Mouse (Mus musculus) thymus, adult 2 months (tissue): Measurements from ENCODE around the gene Nbl1. TPM values are rescaled to one million over a fixed set of nuclear protein-coding genes. Genes with fewer than 3 reads are reported as not detected.

Experiments used
- DNase-seq: peaks from one replicate; pipeline ENCODE4 v3.0.0; 2021
- H3K27ac ChIP-seq: fragments of 200-500 bp; 2 replicates; pipeline ENCODE4 v1.5.1; 2012; ENCODE audit warnings: low read length, control low read depth; ENCODE audit not compliant: control insufficient read depth, insufficient read depth
- H3K27me3 ChIP-seq: fragments of 200-500 bp; 2 replicates; pipeline ENCODE4 v1.6.1; 2012; ENCODE audit warnings: mild to moderate bottlenecking, low read length, moderate library complexity, mixed read lengths; ENCODE audit not compliant: control insufficient read depth, insufficient read depth
- H3K36me3 ChIP-seq: fragments of 200-500 bp; 2 replicates; pipeline ENCODE4 v1.6.1; 2012; ENCODE audit warnings: mild to moderate bottlenecking, low read length, moderate library complexity; ENCODE audit not compliant: control insufficient read depth, insufficient read depth
- H3K4me1 ChIP-seq: fragments of 200-500 bp; replicated peaks from 2 replicates; pipeline ENCODE4 v1.6.1; 2012; ENCODE audit warnings: low read length; ENCODE audit not compliant: control insufficient read depth, insufficient read depth
- H3K4me3 ChIP-seq: fragments of 200-500 bp; 2 replicates; pipeline ENCODE4 v1.5.1; 2012; ENCODE audit warnings: mild to moderate bottlenecking, low read length, control low read depth, moderate library complexity; ENCODE audit not compliant: control insufficient read depth, insufficient read depth
- CTCF ChIP-seq: fragments of 200-500 bp; IDR thresholded peaks from 2 replicates; pipeline ENCODE4 v1.5.1; 2012; ENCODE audit warnings: mild to moderate bottlenecking, control low read depth, low read length, moderate library complexity, borderline replicate concordance; ENCODE audit not compliant: control insufficient read depth, poor library complexity, insufficient read depth; ENCODE audit errors: extremely low read depth
- POLR2A ChIP-seq: fragments of 200-500 bp; IDR thresholded peaks from 2 replicates; pipeline ENCODE4 v1.6.1; 2012; ENCODE audit warnings: mild to moderate bottlenecking, low read length, control low read depth, moderate library complexity; ENCODE audit not compliant: control insufficient read depth, poor library complexity, insufficient read depth; ENCODE audit errors: extremely low read depth
- WGBS: fragments of 180-500 bp; shearing (Covaris S2); methylation state at CpG from one replicate; pipeline ENCODE4 v1.1.7; 2018; 5-methylcytosine and 5-hydroxymethylcytosine counted together
- polyA plus RNA-seq: library from polyadenylated mRNA; depleted of rRNA; stranded (reverse); fragments of >200 nt; gene quantifications from 2 replicates; pipeline ENCODE4 v1.2.3, GENCODE M21; 2012

Gene Nbl1
- polyA plus RNA-seq, 1 experiment: 35.7 TPM

- Histone ChIP-seq H3K27ac (no peak overlapping the region), H3K4me3 (no peak overlapping the region), H3K36me3 (no peaks in the 10 kb centered on the region), H3K4me1 (no peaks in the 10 kb centered on the region), H3K27me3 (no peaks in the 10 kb centered on the region)
- no peak for TF ChIP-seq CTCF
- TF ChIP-seq POLR2A: no peak
- no peak for DNase-seq
- WGBS: 92% methylated on average over 9 of the region's 9 CpGs
These were observed 38.4 kb downstream of the Nbl1 start for GRCm38 (mm10) chr4:139054300-139054923.

- no peak for TF ChIP-seq CTCF
- TF ChIP-seq POLR2A: no peak
- DNase-seq: no peak
- H3K36me3 ChIP-seq: no peaks in the 10 kb centered on the region
- WGBS: 93% methylated on average over 5 of the region's 5 CpGs
- no peaks in the 10 kb centered on the region for H3K4me1 ChIP-seq
- H3K27me3 ChIP-seq: no peaks in the 10 kb centered on the region
- no peak overlapping the region for H3K27ac ChIP-seq
- no peak overlapping the region for H3K4me3 ChIP-seq
These were observed 39.4 kb downstream of the Nbl1 start for GRCm38 (mm10) chr4:139053391-139053790.

- Histone ChIP-seq H3K36me3 (no peaks in the 10 kb centered on the region), H3K4me3 (no peak overlapping the region), H3K4me1 (no peaks in the 10 kb centered on the region), H3K27me3 (no peaks in the 10 kb centered on the region), H3K27ac (no peak overlapping the region)
- TF ChIP-seq CTCF: no peak
- no peak for DNase-seq
- 96% methylated on average over 7 of the region's 7 CpGs for WGBS
These were observed 40.0 kb downstream of the Nbl1 start for GRCm38 (mm10) chr4:139052796-139053195.

GRCm38 (mm10) chr4:139048518-139048917 lies 44.3 kb downstream of the Nbl1 start:
- Histone ChIP-seq H3K36me3 (no peaks in the 10 kb centered on the region), H3K4me1 (no peaks in the 10 kb centered on the region), H3K27me3 (no peaks in the 10 kb centered on the region), H3K27ac (no peak overlapping the region), H3K4me3 (no peak overlapping the region)
- DNase-seq: no peak
- WGBS: 94% methylated on average over 6 of the region's 6 CpGs
- no peak for TF ChIP-seq POLR2A
- TF ChIP-seq CTCF: no peak

- TF ChIP-seq CTCF (no peak), POLR2A (no peak)
- no peak overlapping the region for H3K27ac ChIP-seq
- no peaks in the 10 kb centered on the region for H3K27me3 ChIP-seq
- DNase-seq: no peak
- H3K4me3 ChIP-seq: no peak overlapping the region
- no peaks in the 10 kb centered on the region for H3K36me3 ChIP-seq
- no peaks in the 10 kb centered on the region for H3K4me1 ChIP-seq
- 99% methylated on average over 5 of the region's 5 CpGs for WGBS
These were observed 46.4 kb downstream of the Nbl1 start for GRCm38 (mm10) chr4:139046354-139046753.

- no peaks in the 10 kb centered on the region for H3K27me3 ChIP-seq
- TF ChIP-seq CTCF: no peak
- no peak for TF ChIP-seq POLR2A
These were observed 48.2 kb downstream of the Nbl1 start for GRCm38 (mm10) chr4:139044566-139044965.

GRCm38 (mm10) chr4:139043600-139043999 lies 49.2 kb downstream of the Nbl1 start:
- 36% methylated on average over 2 of the region's 2 CpGs for WGBS
- DNase-seq: no peak
- TF ChIP-seq POLR2A (no peak), CTCF (no peak)
- Histone ChIP-seq H3K4me3 (no peak overlapping the region), H3K4me1 (no peaks in the 10 kb centered on the region), H3K27me3 (no peaks in the 10 kb centered on the region), H3K36me3 (no peaks in the 10 kb centered on the region), H3K27ac (no peak overlapping the region)

More at GRCm38 (mm10) chr4:139044566-139044965, 48.2 kb downstream of the Nbl1 start:
- no peaks in the 10 kb centered on the region for H3K4me1 ChIP-seq
- no peak overlapping the region for H3K27ac ChIP-seq
- H3K4me3 ChIP-seq: no peak overlapping the region
- DNase-seq: no peak
- H3K36me3 ChIP-seq: no peaks in the 10 kb centered on the region
- 96% methylated on average over 5 of the region's 5 CpGs for WGBS
